8 mouse cellular contexts compared by ENCODE assay signal in the genomic region with DNA sequence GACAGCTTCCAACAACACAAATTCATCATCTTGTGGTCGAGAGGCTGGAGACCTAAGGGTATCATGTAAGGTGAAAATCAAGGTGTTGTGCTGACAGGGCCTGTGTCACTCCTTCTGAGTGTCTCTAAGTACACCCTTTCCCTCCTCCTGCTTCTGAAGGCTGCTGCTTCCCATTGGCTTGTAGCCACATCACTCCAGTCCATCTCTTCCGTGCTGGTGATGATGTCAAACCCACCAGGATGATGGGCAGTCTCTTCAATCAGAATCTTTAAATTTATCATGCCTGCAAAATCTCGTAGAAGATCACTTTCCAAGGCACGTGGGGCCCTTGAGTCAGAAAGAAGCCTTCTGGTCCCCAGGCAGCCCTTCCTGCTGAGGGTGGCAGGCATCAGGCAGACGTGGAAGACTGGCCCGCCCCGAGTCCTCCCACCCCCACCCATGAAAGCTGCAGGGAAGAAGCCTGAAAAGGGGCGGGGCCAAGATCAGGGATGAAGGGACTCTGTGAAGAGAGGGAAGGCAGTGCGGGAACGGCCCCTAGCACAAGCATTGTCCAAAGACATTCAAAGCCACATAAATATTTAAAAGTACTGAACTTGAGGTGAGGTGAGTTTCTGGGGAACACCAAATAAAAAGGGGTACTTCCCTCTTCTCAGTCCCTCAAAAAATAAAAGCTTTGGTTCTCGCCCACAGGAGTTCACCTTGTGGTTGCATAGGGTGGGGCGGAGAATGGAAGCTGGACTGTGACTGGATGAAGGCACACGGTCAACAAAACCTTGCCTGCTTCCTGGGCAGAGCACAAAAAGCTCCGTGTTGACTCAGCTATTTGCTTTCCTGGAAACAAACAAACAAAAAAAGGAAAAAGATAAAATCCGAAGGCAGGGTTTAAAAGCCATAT.
A peak's percentile ranks its signal among the peaks of the same experiment; 100 is the strongest.
DNase-seq lines count a peak whose midpoint lies in the region; ATAC-seq and TF ChIP-seq lines count a peak whose summit lies in the region.

No protein-coding gene starts in this region.

- H3K4me1 ChIP-seq in liver, embryonic 12.5 days: peaks cover 3% of the 10 kb centered on the region; the same call in 1 of the 2 replicates
- H3K4me1 ChIP-seq in liver, embryonic 11.5 days (replicated peaks; ENCODE audit: control insufficient read depth, insufficient read depth, low read length): no peaks in the 10 kb centered on the region
- H3K4me1 ChIP-seq in olfactory bulb, adult 2 months (ENCODE audit: control insufficient read depth, insufficient read depth, low read length): peaks cover 40% of the 10 kb centered on the region

- intact Hi-C loops in heart, postnatal 14 days (cut with DNase I): loop anchor here (10.0 kb wide), 1 partner anchor 133 kb away; a partner anchor contains a TSS

- ATAC-seq in liver, embryonic 12.5 days: no peak
- ATAC-seq in liver, embryonic 11.5 days (replicated peaks; ENCODE audit: low FRiP score): no peak
- ATAC-seq in hematopoietic stem cell, adult 5-6 weeks (replicated peaks in 1 of 2; ENCODE audit: insufficient read depth in 1 of 2, low FRiP score in 2 of 2, low TSS enrichment in 1 of 2, low read depth in 1 of 2, poor library complexity in 2 of 2, severe bottlenecking in 2 of 2): peak; percentile 42 to 59; a peak in 3 of 4 replicates
- no peak for ATAC-seq in cerebellum, adult (ENCODE audit: insufficient number of reproducible peaks, low FRiP score, low TSS enrichment)

- H3K27me3 ChIP-seq in liver, embryonic 12.5 days (replicated peaks): no peaks in the 10 kb centered on the region
- H3K27me3 ChIP-seq in liver, embryonic 11.5 days (replicated peaks; ENCODE audit: control insufficient read depth, insufficient read depth, low read length): no peaks in the 10 kb centered on the region

- 0 out of 2 replicates have a peak overlapping the region, but pooled peaks have one; percentile 6 for H3K4me2 ChIP-seq in liver, embryonic 12.5 days
- H3K4me2 ChIP-seq in liver, embryonic 11.5 days: no peak overlapping the region; the same call in 1 of the 2 replicates

- no peaks in the 10 kb centered on the region for H3K36me3 ChIP-seq in liver, embryonic 12.5 days
- H3K36me3 ChIP-seq in liver, embryonic 11.5 days (ENCODE audit: control insufficient read depth, insufficient read depth, low read length): no peaks in the 10 kb centered on the region

- H3K4me3 ChIP-seq in liver, embryonic 12.5 days: no peak overlapping the region
- H3K4me3 ChIP-seq in liver, embryonic 11.5 days (ENCODE audit: low read depth, low read length): no peak overlapping the region
- H3K4me3 ChIP-seq in olfactory bulb, adult 2 months (ENCODE audit: insufficient read depth, low read depth, low read length): no peak overlapping the region

- no peak overlapping the region for H3K9ac ChIP-seq in liver, embryonic 12.5 days
- H3K9ac ChIP-seq in liver, embryonic 11.5 days (ENCODE audit: low read depth, low read length): no peak overlapping the region

- H3K27ac ChIP-seq in liver, embryonic 12.5 days: no peak overlapping the region
- H3K27ac ChIP-seq in liver, embryonic 11.5 days (ENCODE audit: low read depth, low read length): no peak overlapping the region
- peak overlapping the region; percentile 27; the same call in 1 of the 2 replicates for H3K27ac ChIP-seq in olfactory bulb, adult 2 months (ENCODE audit: insufficient read depth, low read depth, low read length)

- no peak for TF ChIP-seq POLR2A in olfactory bulb, adult 2 months (IDR thresholded peaks at IDR 0.05; ENCODE audit: insufficient read depth, low read depth, low read length)

- H3K9me3 ChIP-seq in liver, embryonic 12.5 days (replicated peaks): no peaks in the 10 kb centered on the region
- no peaks in the 10 kb centered on the region for H3K9me3 ChIP-seq in liver, embryonic 11.5 days (ENCODE audit: control insufficient read depth, low read length)

- WGBS in liver, embryonic 12.5 days (ENCODE audit: insufficient replicate concordance): 29% methylated on average over 15 of the region's 15 CpGs
- 27% methylated on average over 15 of the region's 15 CpGs for whole genome bisulfite sequencing in liver, embryonic 11.5 days
- 19% methylated on average over 15 of the region's 15 CpGs for WGBS in large intestine, adult 2 months
- WGBS in olfactory bulb, adult 2 months: 36% methylated on average over 15 of the region's 15 CpGs

- DNase-seq in liver, embryonic 11.5 days (ENCODE audit: low spot score): no peak
- peak; percentile 6 for DNase-seq in large intestine, adult 2 months (ENCODE audit: low read depth, low spot score)
- DNase-seq in heart, postnatal 14 days: no peak
- DNase-seq in adrenal gland, postnatal 10 days: no peak

- TF ChIP-seq CTCF in olfactory bulb, adult 2 months (IDR thresholded peaks at IDR 0.05; ENCODE audit: insufficient read depth, low read depth, low read length): no peak

Comparison
In these comparisons a context has a peak if more than half of its experiments do, and no peak if none do; other contexts are left out.
1. ATAC-seq: peak in hematopoietic stem cell, adult 5-6 weeks (2 of 2); none in liver, embryonic 12.5 days (single experiment), liver, embryonic 11.5 days (single experiment) and cerebellum, adult (single experiment).